Mouse (Mus musculus) cerebellum, adult 2 months (tissue): ENCODE data around the gene Ldhb.

ENCODE experiments used
- CTCF ChIP-seq: fragments of 200-500 bp; IDR thresholded peaks from 2 replicates; pipeline ENCODE4 v1.5.1; 2011; ENCODE audit warnings: low read depth, mild to moderate bottlenecking, control low read depth, low read length, moderate library complexity, borderline replicate concordance; ENCODE audit not compliant: insufficient read depth
- POLR2A ChIP-seq: fragments of 200-500 bp; IDR thresholded peaks from 2 replicates; pipeline ENCODE4 v1.6.1; 2011; ENCODE audit warnings: low read length, control low read depth, borderline replicate concordance; ENCODE audit not compliant: insufficient read depth

- no peak for TF ChIP-seq POLR2A
- TF ChIP-seq CTCF, result no peak
Observed at GRCm38 (mm10) chr6:142532141-142532540, 24.4 kb upstream of the Ldhb start.
